Mouse (Mus musculus) ES-E14 (cell line): ENCODE data around the gene Litaf.

ENCODE experiments used
- CHD2 ChIP-seq: IDR thresholded peaks from 2 replicates; pipeline ENCODE4 v1.6.1; 2014; ENCODE audit warnings: mild to moderate bottlenecking, low read depth, low read length, inconsistent platforms
- HCFC1 ChIP-seq: IDR thresholded peaks from 2 replicates; pipeline ENCODE4 v1.6.1; 2012; ENCODE audit warnings: low read length, inconsistent platforms, borderline replicate concordance; ENCODE audit not compliant: insufficient read depth

DNA sequence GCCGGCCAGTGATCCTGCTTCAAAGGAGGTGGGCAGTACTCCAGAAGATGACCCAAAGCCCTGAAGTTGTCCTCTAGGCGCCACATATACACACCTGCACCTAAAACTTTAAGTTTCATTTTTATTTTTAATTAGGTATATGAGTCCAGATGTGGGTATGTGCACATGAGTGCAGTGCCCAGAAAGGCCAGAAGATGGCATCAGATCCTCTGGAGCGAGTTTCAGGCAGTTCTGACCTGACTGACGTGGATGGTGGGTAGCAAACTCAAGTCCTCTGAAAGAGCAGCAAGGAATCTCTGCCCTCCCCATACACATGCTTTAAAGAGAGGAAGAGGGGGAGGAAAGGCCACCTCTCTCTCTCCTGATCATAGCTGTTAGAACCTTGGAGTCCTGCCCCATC is 76.1 kb downstream of the Litaf start:
- TF ChIP-seq CHD2 (no peak), HCFC1 (no peak)
